Mouse (Mus musculus) cerebellum, postnatal 10 days (tissue): ENCODE results near the gene Tnp2.

Source experiments
- DNase-seq, 2 experiments: peaks; one replicate each; pipeline ENCODE4 v3.0.0; 2021; ENCODE audit warnings: mixed read lengths in 2 of 2

Gene Tnp2

GRCm38 (mm10) chr16:10767158-10767557, 21.3 kb downstream of the Tnp2 start:
- peak; percentile 87 to 92 for DNase-seq

DNA sequence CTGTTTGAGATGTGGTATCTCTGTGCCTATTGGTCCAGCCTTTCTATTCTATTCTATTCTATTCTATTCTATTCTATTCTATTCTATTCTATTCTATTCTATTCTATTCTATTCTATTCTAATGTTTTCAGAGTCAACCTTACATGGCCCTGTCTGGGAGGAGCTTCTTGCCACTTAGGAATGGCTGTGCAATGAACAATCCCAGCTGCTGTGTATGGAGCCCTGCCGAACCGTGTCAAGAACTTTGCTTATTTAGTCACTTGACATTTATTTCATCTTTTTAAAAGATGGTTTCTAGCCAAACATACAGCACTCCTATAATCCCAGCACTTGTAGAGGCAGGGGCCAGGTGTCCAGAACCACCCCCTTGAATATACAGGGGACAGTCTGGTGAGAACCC, 24.1 kb downstream of the Tnp2 start:
- DNase-seq, result no peak

DNA sequence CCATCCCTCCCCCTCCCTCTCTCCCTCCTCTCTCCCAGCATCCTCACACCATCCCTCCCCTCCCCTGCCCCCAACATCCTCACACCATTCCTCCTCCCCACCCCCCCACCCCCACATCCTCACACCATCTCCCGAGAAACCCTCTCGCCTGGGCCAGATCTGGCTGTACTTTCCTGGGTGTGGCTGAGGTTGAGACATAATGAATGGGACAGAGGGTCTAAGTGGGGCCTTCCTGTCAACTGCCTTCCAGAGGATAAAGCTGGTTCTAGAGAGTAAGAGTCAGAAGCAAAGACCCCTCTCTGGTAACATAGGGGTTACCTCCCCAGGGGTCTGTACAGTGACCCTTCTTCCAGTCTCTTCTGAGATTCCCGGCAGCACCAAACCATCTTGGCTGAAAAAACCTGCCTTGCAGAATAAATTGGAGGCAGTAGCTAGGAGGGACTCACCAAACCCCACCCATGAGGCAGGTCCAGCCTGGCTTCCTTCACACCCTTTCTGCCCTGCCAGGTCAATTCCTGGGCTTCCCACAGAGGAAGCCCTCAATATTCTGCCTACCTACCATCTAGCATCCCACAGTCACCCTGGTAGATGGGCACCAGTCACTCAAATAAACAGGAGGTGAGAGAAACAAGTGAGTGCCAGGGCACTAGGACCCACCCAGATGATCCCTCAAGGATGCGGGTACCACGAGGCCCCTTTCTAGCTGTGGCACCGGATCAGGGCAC, 24.8 kb downstream of the Tnp2 start:
- DNase-seq, result no peak

- DNase-seq, result no peak
These were observed 25.8 kb downstream of the Tnp2 start for GRCm38 (mm10) chr16:10762569-10763180.

DNA sequence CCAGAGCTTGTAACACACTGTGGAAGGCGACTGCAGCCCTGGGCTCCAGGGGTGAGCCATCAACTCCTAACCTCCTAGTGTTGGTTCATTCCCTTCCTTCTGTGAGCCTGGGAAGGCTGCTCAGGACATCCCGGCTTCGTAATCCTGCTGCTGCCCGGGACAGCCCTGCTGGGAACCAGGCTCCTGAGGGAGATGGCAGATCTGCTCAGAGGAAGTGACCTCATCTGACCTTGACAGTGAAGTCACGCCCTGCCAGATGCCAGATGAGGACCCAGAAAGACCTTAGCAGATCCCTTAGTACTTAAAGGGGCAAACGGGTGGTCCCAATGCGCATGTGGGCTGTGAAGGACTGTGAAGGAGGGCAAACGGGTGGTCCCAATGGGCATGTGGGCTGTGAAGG, 27.3 kb downstream of the Tnp2 start:
- DNase-seq, result no peak

- no peak for DNase-seq
These were observed 32.3 kb downstream of the Tnp2 start for GRCm38 (mm10) chr16:10756168-10756567.

DNA sequence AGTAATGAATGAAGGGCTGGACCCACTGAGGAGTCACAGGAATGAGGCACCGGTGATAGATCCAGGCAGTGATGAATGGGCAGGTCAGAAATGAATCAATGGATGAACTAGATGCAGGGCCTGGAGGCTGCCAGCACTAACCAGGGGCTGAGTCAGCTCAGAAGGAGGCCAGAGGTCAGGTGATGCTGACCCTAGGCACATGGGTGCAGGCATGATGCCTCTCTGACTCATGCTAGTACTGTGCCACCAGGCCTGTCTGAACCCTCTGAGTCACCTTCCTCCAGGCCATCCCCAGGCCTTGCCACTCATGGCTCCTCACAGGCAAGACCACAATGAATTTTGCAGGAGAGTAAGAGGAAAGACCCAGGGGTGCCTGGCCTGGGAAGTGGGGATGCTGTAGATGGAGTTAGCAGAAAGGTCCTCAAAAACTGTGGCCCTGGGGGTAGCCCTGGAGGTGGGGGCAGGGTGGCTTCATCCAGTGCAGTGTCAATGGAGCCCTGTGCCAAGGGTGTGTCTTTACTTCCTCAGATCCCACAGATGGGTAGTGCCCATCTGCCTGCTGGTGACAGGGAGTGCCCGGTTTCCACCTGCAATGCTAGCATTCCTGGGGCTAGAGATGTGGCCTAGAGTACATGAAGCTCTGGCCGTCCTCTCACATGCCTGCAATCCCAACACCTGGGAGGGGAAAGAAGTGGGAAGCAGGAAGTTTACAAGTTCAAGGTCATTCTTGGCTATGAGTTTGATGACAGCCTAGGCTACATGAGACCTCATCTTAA, 33.8 kb downstream of the Tnp2 start:
- no peak for DNase-seq

- DNase-seq, result peak; percentile 92
These were observed 38.6 kb downstream of the Tnp2 start for GRCm38 (mm10) chr16:10749824-10750223.

DNA sequence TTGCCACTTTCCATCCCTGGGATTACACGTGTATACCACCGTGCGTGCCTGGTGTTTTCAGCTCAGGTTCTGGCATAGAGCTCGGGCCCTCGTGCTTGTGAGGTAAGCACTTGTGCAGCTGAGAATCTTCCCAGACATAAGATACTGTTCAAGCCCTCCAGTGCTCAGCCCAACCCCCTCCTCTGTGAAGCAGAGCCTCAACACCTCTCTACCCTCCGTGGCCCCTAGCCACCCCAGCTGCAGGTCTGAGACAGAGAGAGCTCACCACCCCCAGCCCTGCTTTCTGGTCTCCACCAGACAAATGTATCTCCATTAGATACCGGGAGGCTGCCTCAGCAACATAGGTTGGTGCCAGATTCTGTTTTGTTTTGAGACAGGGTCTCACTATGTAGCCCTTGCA, 39.2 kb downstream of the Tnp2 start:
- DNase-seq, result no peak

GRCm38 (mm10) chr16:10741082-10741481, 47.4 kb downstream of the Tnp2 start:
- no peak for DNase-seq

DNA sequence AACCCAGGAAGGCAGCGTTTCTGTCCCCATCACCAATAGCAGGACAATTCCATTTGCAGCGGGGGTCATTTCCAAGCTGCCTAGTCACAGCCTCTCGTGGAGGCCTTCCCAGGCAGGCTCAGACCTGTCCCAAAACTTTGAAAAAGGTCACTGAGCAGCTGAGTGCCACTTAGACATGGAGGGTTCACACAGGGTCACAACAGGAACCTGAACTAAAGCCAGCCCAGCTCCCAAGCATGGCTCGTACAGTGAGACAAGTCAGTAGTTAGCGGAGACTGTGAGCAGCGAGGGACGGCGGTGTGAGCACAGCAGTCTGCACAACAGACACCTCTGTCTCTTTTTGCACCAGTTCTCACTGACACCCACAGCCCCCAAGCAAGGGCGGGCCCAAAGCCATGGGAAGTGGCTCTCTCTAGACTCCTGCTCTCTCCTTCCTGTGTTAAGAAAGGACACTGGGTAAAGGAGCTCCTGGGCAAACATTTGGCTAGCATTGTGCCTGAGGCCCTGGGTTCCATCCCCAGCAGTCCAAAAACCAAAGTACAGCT, 48.5 kb downstream of the Tnp2 start:
- no peak for DNase-seq

DNA sequence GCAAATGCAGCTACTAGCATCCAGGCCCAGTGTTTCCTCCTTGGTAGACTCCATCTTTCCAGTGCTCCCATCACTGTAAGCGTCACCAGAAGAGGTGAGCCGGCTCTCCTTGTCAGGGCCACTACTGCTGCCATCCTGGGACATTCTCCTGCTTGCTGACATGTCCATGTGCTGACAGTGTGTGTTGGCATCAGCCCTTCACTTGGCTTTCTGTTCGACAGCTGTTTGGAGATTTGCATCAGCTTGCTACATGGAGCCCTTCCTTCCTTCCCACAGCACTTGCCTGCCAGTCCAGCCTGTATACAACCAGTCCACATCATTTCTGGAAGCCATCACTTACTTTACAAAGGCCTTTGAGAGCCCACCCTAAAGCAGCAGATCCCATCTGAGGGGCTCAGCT, 49.6 kb downstream of the Tnp2 start:
- DNase-seq, result no peak
